Mouse (Mus musculus): ENCODE measurements around the gene Prdm2. TPM values are rescaled to one million over a fixed set of nuclear protein-coding genes. Genes with fewer than 3 reads are reported as not detected.

Gene Prdm2
- total RNA-seq (2015; ENCODE audit: low replicate concordance) (5.4 and 5.8 TPM in 2 replicates), total RNA-seq (2017; ENCODE audit: low replicate concordance) (5.4 and 6.7 TPM in 2 replicates)

- peak; percentile 57 for ATAC-seq (replicated peaks; ENCODE audit: low FRiP score, poor library complexity, severe bottlenecking)
Observed at GRCm38 (mm10) chr4:143212341-143213174, at the start of gene Prdm2. Gene Prdm2, minus strand, starts transcription at chr4:143212995.

- no peak for ATAC-seq (replicated peaks; ENCODE audit: low FRiP score, poor library complexity, severe bottlenecking)
Observed at GRCm38 (mm10) chr4:143259718-143260349, 47.0 kb upstream of the Prdm2 start.

GRCm38 (mm10) chr4:143258517-143258916 lies 45.7 kb upstream of the Prdm2 start:
- no peak for ATAC-seq (replicated peaks; ENCODE audit: low FRiP score, poor library complexity, severe bottlenecking)

- ATAC-seq (replicated peaks; ENCODE audit: low FRiP score, poor library complexity, severe bottlenecking) = no peak
Observed at GRCm38 (mm10) chr4:143257971-143258370, 45.2 kb upstream of the Prdm2 start.

GRCm38 (mm10) chr4:143255541-143255940 lies 42.7 kb upstream of the Prdm2 start:
- ATAC-seq (replicated peaks; ENCODE audit: low FRiP score, poor library complexity, severe bottlenecking) = no peak

GRCm38 (mm10) chr4:143253356-143253755 lies 40.6 kb upstream of the Prdm2 start:
- ATAC-seq (replicated peaks; ENCODE audit: low FRiP score, poor library complexity, severe bottlenecking) = no peak

- ATAC-seq (replicated peaks; ENCODE audit: low FRiP score, poor library complexity, severe bottlenecking) = no peak
Observed at GRCm38 (mm10) chr4:143248050-143248449, 35.3 kb upstream of the Prdm2 start.

- ATAC-seq (replicated peaks; ENCODE audit: low FRiP score, poor library complexity, severe bottlenecking) = no peak
Observed at GRCm38 (mm10) chr4:143241294-143241693, 28.5 kb upstream of the Prdm2 start.

GRCm38 (mm10) chr4:143239615-143240201 lies 26.9 kb upstream of the Prdm2 start:
- no peak for ATAC-seq (replicated peaks; ENCODE audit: low FRiP score, poor library complexity, severe bottlenecking)

GRCm38 (mm10) chr4:143239117-143239516 lies 26.3 kb upstream of the Prdm2 start:
- no peak for ATAC-seq (replicated peaks; ENCODE audit: low FRiP score, poor library complexity, severe bottlenecking)

GRCm38 (mm10) chr4:143238241-143239031 lies 25.6 kb upstream of the Prdm2 start:
- ATAC-seq (replicated peaks; ENCODE audit: low FRiP score, poor library complexity, severe bottlenecking) = no peak

- no peak for ATAC-seq (replicated peaks; ENCODE audit: low FRiP score, poor library complexity, severe bottlenecking)
Observed at GRCm38 (mm10) chr4:143231790-143232422, 19.1 kb upstream of the Prdm2 start.

- no peak for ATAC-seq (replicated peaks; ENCODE audit: low FRiP score, poor library complexity, severe bottlenecking)
Observed at GRCm38 (mm10) chr4:143231110-143231509, 18.3 kb upstream of the Prdm2 start.

GRCm38 (mm10) chr4:143227976-143228375 lies 15.2 kb upstream of the Prdm2 start:
- no peak for ATAC-seq (replicated peaks; ENCODE audit: low FRiP score, poor library complexity, severe bottlenecking)

GRCm38 (mm10) chr4:143225886-143226285 lies 13.1 kb upstream of the Prdm2 start:
- no peak for ATAC-seq (replicated peaks; ENCODE audit: low FRiP score, poor library complexity, severe bottlenecking)

GRCm38 (mm10) chr4:143219316-143219751 lies 6.5 kb upstream of the Prdm2 start:
- no peak for ATAC-seq (replicated peaks; ENCODE audit: low FRiP score, poor library complexity, severe bottlenecking)

- ATAC-seq (replicated peaks; ENCODE audit: low FRiP score, poor library complexity, severe bottlenecking) = no peak
Observed at GRCm38 (mm10) chr4:143218858-143219257, 6.1 kb upstream of the Prdm2 start.

GRCm38 (mm10) chr4:143217189-143217588 lies 4.4 kb upstream of the Prdm2 start:
- ATAC-seq (replicated peaks; ENCODE audit: low FRiP score, poor library complexity, severe bottlenecking) = no peak

- no peak for ATAC-seq (replicated peaks; ENCODE audit: low FRiP score, poor library complexity, severe bottlenecking)
Observed at GRCm38 (mm10) chr4:143214221-143214797, 1.5 kb upstream of the Prdm2 start.
